Mouse (Mus musculus) kidney, embryonic 16.5 days (tissue): ENCODE measurements around the gene Iqgap1. TPM values are rescaled to one million over a fixed set of nuclear protein-coding genes. Genes with fewer than 3 reads are reported as not detected.

ENCODE experiments used
- ATAC-seq: fragments of 200-750 bp; cut with Nextera tagmentation; 2 replicates; pipeline ENCODE4 v1.8.0; 2017; ENCODE audit warnings: moderate TSS enrichment; ENCODE audit not compliant: low FRiP score, low TSS enrichment
- H3K27ac ChIP-seq: fragments of 300-500 bp; sonication (generic); 2 replicates; pipeline ENCODE4 v1.5.1; 2014; ENCODE audit warnings: low read length
- H3K27me3 ChIP-seq: fragments of 300-500 bp; sonication (generic); 2 replicates; pipeline ENCODE4 v1.6.1; 2014; ENCODE audit warnings: low read length, control low read depth, mixed read lengths; ENCODE audit not compliant: insufficient read depth
- H3K36me3 ChIP-seq: fragments of 300-500 bp; sonication (generic); 2 replicates; pipeline ENCODE4 v1.6.1; 2014; ENCODE audit warnings: low read length, control low read depth, mixed read lengths; ENCODE audit not compliant: insufficient read depth
- H3K4me1 ChIP-seq: fragments of 300-500 bp; sonication (generic); 2 replicates; pipeline ENCODE4 v1.6.1; 2014; ENCODE audit warnings: low read length, control low read depth, mixed read lengths; ENCODE audit not compliant: insufficient read depth
- H3K4me2 ChIP-seq: fragments of 300-500 bp; sonication (generic); replicated peaks from 2 replicates; pipeline ENCODE4 v1.6.1; 2014; ENCODE audit warnings: low read depth, low read length
- H3K4me3 ChIP-seq: fragments of 300-500 bp; sonication (generic); 2 replicates; pipeline ENCODE4 v1.5.1; 2014; ENCODE audit warnings: mild to moderate bottlenecking, low read length
- H3K9ac ChIP-seq: fragments of 300-500 bp; sonication (generic); replicated peaks from 2 replicates; pipeline ENCODE4 v1.6.1; 2014; ENCODE audit warnings: low read length
- H3K9me3 ChIP-seq: fragments of 300-500 bp; sonication (generic); 2 replicates; pipeline ENCODE4 v1.6.1; 2016; ENCODE audit warnings: low read length, control low read depth
- WGBS: fragments of 180-500 bp; shearing (Covaris S2); extraction: QIAGEN DNeasy Blood & Tissue Kit; methylation state at CpG from one replicate; pipeline ENCODE4 v1.1.7; 2014; 5-methylcytosine and 5-hydroxymethylcytosine counted together
- polyA plus RNA-seq: library from polyadenylated mRNA; unstranded; fragments of >200 nt; fragmentation: Nextera tagmentation; extraction: Ambion mirVana; gene quantifications from 2 replicates; pipeline ENCODE4 v1.2.1, GENCODE M21; 2015

Gene Iqgap1
- polyA plus RNA-seq, 1 experiment from 2014 or later = 97.7 TPM

DNA sequence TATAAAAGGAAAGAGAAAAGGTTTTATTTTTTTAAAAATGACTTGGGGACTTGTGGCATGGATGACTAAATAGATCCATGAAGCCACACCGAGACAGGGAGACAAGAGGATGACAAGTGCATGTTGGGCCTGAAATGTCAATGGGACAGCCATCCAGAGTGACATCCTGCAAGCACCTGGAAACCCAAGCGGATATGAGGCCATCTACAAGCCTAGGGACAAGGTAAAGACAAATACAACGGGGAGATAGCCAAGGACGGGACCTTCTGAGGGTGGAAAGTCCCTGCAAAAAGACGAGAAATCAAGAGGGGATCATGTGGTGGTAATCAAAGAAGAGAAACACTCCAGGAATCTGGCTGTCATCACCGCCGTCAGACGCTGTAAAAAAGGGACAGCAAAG, 48.6 kb downstream of the Iqgap1 start:
- no peak overlapping the region for H3K4me2 ChIP-seq
- H3K27me3 ChIP-seq = no peaks in the 10 kb centered on the region
- H3K4me3 ChIP-seq = no peak overlapping the region
- no peaks in the 10 kb centered on the region for H3K36me3 ChIP-seq
- no peaks in the 10 kb centered on the region for H3K9me3 ChIP-seq
- no peak overlapping the region for H3K9ac ChIP-seq
- H3K27ac ChIP-seq = no peak overlapping the region
- ATAC-seq = no peak
- 52% methylated on average over 8 of the region's 8 CpGs for WGBS
- H3K4me1 ChIP-seq = peaks cover 42% of the 10 kb centered on the region

DNA sequence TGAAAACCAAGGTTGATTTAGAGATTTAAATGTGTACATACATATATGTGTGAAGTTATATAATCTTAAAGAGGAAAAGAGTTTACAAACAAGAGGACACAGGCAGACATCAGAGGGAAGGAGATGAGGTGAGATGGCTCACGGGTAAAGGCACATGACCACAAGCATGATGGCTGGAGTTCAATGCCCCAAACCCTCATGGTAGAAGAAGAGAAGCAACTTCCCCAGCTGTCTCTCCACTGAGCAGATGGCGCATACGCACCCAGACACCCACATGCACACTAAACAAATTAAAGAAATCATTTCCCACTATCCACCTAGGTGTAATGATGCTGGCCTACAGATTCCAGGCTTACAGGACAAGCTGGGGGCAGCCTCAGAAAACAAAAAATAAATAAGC, 49.7 kb downstream of the Iqgap1 start:
- H3K27ac ChIP-seq = no peak overlapping the region
- no peaks in the 10 kb centered on the region for H3K27me3 ChIP-seq
- no peaks in the 10 kb centered on the region for H3K36me3 ChIP-seq
- H3K9ac ChIP-seq = no peak overlapping the region
- WGBS = 90% methylated on average over 3 of the region's 3 CpGs
- ATAC-seq = no peak
- H3K9me3 ChIP-seq = no peaks in the 10 kb centered on the region
- H3K4me2 ChIP-seq = no peak overlapping the region
- peaks cover 33% of the 10 kb centered on the region for H3K4me1 ChIP-seq
- no peak overlapping the region for H3K4me3 ChIP-seq

DNA sequence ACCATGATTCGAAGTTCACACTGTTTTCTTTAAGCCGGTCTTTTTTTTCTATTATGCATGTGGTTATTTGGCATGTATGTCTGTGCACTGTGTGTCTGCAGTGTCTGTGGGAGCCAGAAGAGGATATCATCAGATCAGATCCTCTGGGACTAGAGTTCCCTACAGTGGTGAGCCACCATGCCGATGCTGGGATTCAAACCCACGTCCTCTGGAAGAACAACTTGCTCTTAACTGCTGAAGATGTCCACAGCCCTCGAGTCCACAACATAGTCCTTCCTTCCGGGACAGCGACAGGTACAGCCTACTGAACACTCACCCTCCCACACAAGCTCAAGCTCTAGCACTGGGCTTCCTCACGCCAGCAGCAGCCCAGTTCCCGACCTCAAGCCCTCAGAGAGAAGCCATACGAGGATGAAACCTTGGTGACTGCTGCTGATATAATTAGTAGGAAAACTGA, 50.3 kb downstream of the Iqgap1 start:
- Histone ChIP-seq H3K9ac (no peak overlapping the region), H3K36me3 (no peaks in the 10 kb centered on the region), H3K4me1 (peaks cover 33% of the 10 kb centered on the region), H3K27me3 (no peaks in the 10 kb centered on the region), H3K4me2 (no peak overlapping the region), H3K27ac (no peak overlapping the region), H3K4me3 (no peak overlapping the region), H3K9me3 (no peaks in the 10 kb centered on the region)
- ATAC-seq = no peak
- WGBS = 72% methylated on average over 10 of the region's 10 CpGs

DNA sequence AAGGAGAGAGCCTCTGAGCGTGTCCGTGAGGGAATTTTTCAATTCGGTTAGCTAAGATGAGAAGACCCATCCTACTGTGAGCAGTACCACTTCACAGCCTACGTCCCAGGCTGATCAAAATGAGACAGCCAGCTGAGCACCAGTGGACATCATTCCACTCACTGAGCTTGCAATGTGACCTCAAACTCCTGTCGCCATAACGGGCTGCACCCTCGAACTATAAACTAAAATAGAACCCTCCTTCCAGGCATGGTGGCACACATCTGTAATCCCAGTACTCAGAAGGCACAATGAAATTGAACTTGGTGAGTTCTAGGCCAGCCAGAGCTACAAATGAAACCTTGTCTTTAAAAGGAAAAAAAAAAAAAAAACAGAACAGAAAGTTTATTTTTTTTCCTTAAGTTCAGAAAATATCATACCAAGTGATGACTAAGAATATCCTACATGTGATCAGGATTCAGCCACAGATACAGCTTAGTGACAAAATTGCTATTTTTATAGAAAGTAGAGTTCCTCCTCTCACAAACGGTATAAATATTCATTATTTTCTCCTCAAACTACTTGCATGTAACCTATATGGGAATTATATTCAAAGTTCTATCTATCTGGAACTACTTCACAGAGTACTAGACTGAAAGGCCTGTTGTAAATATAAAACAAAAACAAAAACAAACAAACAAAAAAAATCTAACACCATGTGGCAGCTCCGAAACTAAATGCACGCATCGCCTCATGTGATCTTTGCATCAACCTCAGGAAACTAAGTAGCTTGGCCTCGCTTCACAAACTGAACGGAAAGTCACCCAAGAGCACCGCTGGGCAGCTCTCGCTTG, 50.9 kb downstream of the Iqgap1 start:
- Histone ChIP-seq H3K27me3 (no peaks in the 10 kb centered on the region), H3K4me3 (no peak overlapping the region), H3K4me1 (peaks cover 33% of the 10 kb centered on the region), H3K9ac (no peak overlapping the region), H3K36me3 (no peaks in the 10 kb centered on the region), H3K9me3 (no peaks in the 10 kb centered on the region), H3K4me2 (no peak overlapping the region), H3K27ac (peak overlapping the region; percentile 61; the same call in 1 of the 2 replicates)
- 0 out of 2 replicates have a peak, but pooled peaks have one; percentile 6 for ATAC-seq
- WGBS = 85% methylated on average over 15 of the region's 15 CpGs

DNA sequence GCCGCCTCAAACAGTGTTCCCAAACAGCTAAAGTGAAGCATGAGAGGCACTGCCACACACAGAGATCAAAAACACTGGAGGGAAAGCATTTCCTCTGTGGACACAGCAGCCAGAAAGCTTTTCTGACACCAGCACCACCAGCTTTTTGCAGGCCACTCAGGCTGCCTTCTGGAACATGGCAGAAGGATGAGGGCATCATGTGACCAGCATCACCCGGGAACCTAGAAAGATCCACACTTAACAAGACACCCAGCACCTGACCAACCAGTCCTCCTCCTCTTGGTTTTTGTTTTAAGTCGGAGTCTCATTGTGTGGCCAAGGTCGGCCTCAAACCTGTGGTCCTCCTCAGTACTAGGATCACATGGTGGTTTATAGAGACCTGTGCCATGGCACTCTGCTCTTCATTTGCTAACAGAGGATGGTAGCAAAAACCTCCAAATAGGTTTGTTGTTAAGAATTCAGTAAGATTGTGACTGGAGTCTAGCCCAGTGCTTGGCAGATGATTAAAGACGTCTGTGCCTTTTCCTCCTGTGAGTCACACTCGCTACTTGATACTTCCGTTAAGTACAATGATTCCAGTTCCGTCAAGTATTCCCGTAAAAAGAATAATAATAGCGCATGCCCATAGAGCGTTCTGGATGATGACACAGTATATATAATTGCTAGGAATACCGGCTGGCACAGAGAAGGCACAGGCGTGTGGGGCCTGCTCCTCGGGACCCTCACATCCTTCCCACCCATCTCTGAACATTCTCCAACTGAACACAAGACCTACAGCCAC, 51.8 kb downstream of the Iqgap1 start:
- Histone ChIP-seq H3K27ac (peak overlapping the region; percentile 61), H3K4me3 (no peak overlapping the region), H3K27me3 (no peaks in the 10 kb centered on the region), H3K9me3 (no peaks in the 10 kb centered on the region), H3K9ac (no peak overlapping the region), H3K36me3 (no peaks in the 10 kb centered on the region), H3K4me2 (0 out of 2 replicates have a peak overlapping the region, but pooled peaks have one; percentile 2), H3K4me1 (peaks cover 26% of the 10 kb centered on the region)
- ATAC-seq = peak; percentile 62; the same call in 1 of the 2 replicates
- WGBS = 51% methylated on average over 14 of the region's 14 CpGs

DNA sequence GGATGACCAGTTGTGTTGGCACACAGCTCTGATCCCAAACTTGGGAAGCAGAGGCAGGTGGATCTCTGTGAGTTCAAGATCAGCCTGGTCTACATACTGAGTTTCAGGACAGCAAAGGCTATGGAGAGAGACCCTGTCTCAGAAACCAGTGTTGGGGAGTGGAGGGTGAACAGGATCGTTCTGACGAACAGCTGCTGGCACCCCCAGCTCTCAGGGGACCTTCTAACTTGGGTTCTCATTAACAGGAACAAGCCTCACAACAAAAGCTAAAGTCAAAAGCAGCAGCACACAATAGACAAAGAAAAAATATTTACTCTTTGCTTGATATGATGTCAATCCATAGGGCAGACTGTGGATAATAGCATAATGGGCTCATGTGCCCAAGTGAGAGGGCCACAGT, 55.3 kb downstream of the Iqgap1 start:
- Histone ChIP-seq H3K27me3 (no peaks in the 10 kb centered on the region), H3K4me3 (no peak overlapping the region), H3K27ac (no peak overlapping the region), H3K4me2 (no peak overlapping the region), H3K36me3 (peaks cover 13% of the 10 kb centered on the region), H3K9ac (no peak overlapping the region), H3K4me1 (peaks cover 31% of the 10 kb centered on the region), H3K9me3 (no peaks in the 10 kb centered on the region)
- no peak for ATAC-seq
- WGBS = 93% methylated on average over 2 of the region's 2 CpGs

DNA sequence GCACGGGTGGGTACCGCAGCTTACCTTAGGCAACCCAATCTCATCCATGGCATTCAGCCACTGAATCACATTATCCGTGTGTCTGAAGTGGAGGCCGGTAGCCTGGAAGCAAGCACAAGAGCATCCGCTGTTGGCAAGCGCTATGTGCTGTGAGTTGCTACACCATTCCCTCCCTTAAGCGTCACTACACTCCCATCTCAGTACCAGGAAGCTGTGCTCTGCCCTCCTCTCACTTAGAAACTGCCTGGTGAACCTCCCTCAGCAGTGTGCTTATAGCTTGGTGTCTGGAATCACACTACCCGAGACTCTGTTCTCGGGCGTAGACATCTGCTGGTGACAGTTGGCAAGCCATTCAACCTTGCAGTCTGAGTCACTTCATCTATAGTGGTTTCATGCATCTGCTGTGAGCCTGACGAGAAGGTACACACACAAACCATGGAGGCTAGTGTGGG, 58.9 kb downstream of the Iqgap1 start:
- 81% methylated on average over 11 of the region's 11 CpGs for WGBS
- Histone ChIP-seq H3K9ac (no peak overlapping the region), H3K27me3 (no peaks in the 10 kb centered on the region), H3K4me1 (peaks cover 18% of the 10 kb centered on the region), H3K4me3 (no peak overlapping the region), H3K4me2 (no peak overlapping the region), H3K9me3 (no peaks in the 10 kb centered on the region), H3K36me3 (peaks cover 21% of the 10 kb centered on the region), H3K27ac (no peak overlapping the region)
- ATAC-seq = no peak

DNA sequence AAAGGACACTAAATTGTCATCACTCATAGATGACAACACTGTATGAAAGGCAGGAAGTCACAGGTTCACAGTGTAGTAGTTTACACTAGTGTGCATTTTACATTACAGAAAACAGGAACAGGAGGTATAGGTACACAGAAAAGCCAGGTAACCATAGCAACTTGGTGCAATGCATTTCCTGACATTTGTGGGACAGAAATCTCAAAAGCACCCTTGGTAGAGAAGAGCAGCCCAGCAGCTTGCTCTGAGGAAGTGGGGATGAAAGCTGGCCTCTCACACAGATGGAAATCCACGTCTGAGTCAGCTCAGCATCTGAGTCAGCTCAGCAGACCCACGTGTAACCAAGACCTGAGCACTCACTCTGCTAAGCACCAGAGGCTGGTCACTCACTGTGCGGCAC, 59.7 kb downstream of the Iqgap1 start:
- H3K27ac ChIP-seq = no peak overlapping the region
- WGBS = 70% methylated on average over 3 of the region's 3 CpGs
- H3K4me2 ChIP-seq = no peak overlapping the region
- H3K4me3 ChIP-seq = no peak overlapping the region
- no peaks in the 10 kb centered on the region for H3K27me3 ChIP-seq
- ATAC-seq = no peak
- H3K36me3 ChIP-seq = peaks cover 21% of the 10 kb centered on the region
- no peaks in the 10 kb centered on the region for H3K9me3 ChIP-seq
- no peak overlapping the region for H3K9ac ChIP-seq
- peaks cover 18% of the 10 kb centered on the region for H3K4me1 ChIP-seq

DNA sequence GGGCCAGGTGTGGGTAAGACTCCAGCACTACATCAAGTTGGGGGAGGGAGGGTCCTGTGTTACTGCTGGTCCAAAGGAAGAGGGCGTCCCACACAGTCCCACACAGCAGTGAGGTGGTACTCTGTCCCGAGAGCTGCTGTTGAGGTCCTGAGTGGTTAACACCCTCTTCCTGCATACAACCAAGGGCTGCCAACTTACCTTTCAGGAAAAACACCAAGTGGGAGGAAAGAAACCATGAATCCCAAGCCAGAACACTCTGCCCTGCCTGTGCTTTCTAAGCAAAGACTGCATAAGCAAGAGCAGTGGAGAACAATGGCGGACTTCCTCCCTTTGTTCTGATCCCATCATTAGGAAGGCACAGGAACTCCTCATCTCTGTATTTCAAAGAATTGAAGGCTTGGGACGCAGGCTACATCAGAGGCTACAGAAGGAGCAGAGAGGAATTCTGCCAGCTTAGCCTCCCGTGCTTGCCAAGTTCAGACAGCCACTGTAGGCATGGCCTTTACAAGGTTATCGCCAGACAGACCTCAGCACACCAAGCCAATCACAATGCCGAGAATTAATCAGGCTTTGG, 61.8 kb downstream of the Iqgap1 start:
- no peaks in the 10 kb centered on the region for H3K9me3 ChIP-seq
- peaks cover 31% of the 10 kb centered on the region for H3K36me3 ChIP-seq
- 74% methylated on average over 7 of the region's 7 CpGs for WGBS
- H3K4me3 ChIP-seq = no peak overlapping the region
- ATAC-seq = peak; percentile 69
- H3K4me2 ChIP-seq = no peak overlapping the region
- peak overlapping the region; percentile 65 for H3K27ac ChIP-seq
- H3K9ac ChIP-seq = no peak overlapping the region
- H3K27me3 ChIP-seq = no peaks in the 10 kb centered on the region
- peaks cover 18% of the 10 kb centered on the region for H3K4me1 ChIP-seq
